Mouse (Mus musculus): ENCODE results near the gene Vmn1r138. TPM values are rescaled to one million over a fixed set of nuclear protein-coding genes. Genes with fewer than 3 reads are reported as not detected.
"Not testable (repeated sequence)": the region's sequence is repeated elsewhere in the genome, so short reads cannot be mapped to it uniquely, and the experiment has no call there.

The Vmn1r138 gene
- polyA plus RNA-seq (2012): not detected in 2 replicates

DNA sequence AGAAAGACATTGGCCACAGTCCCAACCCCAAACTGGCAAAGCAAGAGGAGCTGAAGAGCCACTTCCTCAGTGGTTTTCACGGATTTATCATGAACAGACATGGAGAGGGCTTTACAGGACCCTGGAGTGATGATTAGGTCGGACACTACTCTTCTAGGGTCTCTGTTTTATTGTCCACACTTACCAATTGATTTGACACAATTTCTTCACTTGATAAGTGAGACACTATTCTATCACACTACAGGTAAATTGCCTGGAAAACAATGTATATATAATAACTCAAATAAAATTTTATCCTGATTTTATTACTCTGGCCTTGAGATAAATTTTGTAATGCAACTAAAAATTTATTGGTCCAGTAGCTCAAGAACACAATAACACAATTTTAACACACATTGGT is at the start of gene Vmn1r138:
Vmn1r138 (minus strand) TSS at position 101 of the 400 bp plus-strand sequence.
- TF ChIP-seq GATA1 (IDR thresholded peaks at IDR 0.05; ENCODE audit: low read length): not testable (repeated sequence)

DNA sequence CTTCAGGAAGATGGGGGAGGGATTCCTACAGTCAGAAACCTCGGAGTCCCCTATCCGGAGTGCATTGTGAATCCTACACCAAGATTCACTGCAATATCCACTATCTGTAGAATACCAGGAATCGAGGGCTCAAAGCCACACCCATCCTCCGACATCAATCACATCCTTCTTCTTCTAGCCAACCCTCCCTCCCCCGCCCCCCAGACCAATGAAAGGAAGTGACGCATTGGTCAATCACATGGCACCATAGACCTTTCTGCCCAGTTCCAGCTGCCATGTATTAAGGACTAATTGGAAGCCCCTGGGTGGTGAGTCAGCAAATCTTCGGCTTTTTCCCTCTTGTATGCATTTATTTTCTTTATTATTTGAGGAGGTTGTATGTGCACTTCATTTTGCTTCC is 40.1 kb upstream of the Vmn1r138 start, which contains the start of gene Vmn1r139:
Vmn1r139 (plus strand) TSS at position 301 of the 400 bp plus-strand sequence.
- not testable (repeated sequence) for TF ChIP-seq GATA1 (IDR thresholded peaks at IDR 0.05; ENCODE audit: low read length)

DNA sequence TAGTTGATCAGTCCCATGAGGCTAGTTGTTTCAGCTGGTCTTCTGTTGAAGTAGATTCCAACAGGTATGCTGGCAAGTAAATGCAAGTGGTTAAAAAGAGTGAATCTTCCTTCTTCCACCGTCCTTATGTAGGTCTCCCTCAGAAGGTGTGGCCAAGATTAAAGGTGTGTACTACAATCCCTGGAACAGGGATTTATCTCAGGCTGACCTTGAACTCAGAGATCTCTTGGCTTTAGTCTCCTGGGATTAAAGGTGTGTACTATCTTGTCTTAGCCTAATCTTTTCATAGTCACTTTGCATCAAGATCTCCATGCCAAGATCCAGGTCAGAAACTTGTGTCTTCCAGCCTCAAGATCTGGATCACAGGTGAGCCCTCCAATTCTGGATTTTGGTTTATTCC is 27.5 kb upstream of the Vmn1r138 start, which contains the start of gene Gm6176:
Gm6176 (minus strand) TSS at position 101 of the 400 bp plus-strand sequence.
- not testable (repeated sequence) for TF ChIP-seq GATA1 (IDR thresholded peaks at IDR 0.05; ENCODE audit: low read length)

DNA sequence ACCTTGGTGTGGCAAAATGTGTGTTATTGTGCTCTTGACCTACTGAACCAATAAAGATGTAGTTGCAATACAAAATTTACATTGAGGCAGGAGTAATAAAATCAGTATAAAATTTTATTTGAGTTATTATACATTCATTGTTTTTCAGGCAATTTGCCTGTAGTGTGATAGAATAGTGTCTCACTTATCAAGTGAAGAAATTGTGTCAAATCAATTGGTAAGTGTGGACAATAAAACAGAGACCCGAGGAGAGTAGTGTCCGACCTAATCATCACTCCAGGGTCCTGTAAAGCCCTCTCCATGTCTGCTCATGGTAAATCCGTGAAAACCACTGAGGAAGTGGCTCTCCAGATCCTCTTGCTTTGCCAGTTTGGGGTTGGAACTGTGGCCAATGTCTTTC is 34.4 kb downstream of the Vmn1r138 start, which contains the start of gene Vmn1r137:
Vmn1r137 (plus strand) TSS at position 301 of the 400 bp plus-strand sequence.
- not testable (repeated sequence) for TF ChIP-seq GATA1 (IDR thresholded peaks at IDR 0.05; ENCODE audit: low read length)

Other genes with a start within 250 kb of the Vmn1r138 start
- not detected in 2 replicates for gene Gm4177, start 232.2 kb downstream of the Vmn1r138 start, polyA plus RNA-seq (2012)
- not detected in 2 replicates for gene Vmn1r135, start 196.5 kb downstream of the Vmn1r138 start, polyA plus RNA-seq (2012)
- not detected in 2 replicates for gene Gm5725, start 184.6 kb downstream of the Vmn1r138 start, polyA plus RNA-seq (2012)
- gene Gm5891, start 107.6 kb downstream of the Vmn1r138 start, polyA plus RNA-seq (2012): not detected in 2 replicates
- not detected in 2 replicates for gene Vmn1r137, start 34.3 kb downstream of the Vmn1r138 start, polyA plus RNA-seq (2012)
- not detected in 2 replicates for gene Gm6176, start 27.4 kb upstream of the Vmn1r138 start, polyA plus RNA-seq (2012)
- gene Vmn1r139, start 40.2 kb upstream of the Vmn1r138 start, polyA plus RNA-seq (2012): not detected in 2 replicates
- not detected in 2 replicates for gene Gm16451, start 89.3 kb upstream of the Vmn1r138 start, polyA plus RNA-seq (2012)
- gene Gm10666, start 105.8 kb upstream of the Vmn1r138 start, polyA plus RNA-seq (2012): not detected in 2 replicates
- not detected in 2 replicates for gene Vmn1r142, start 135.1 kb upstream of the Vmn1r138 start, polyA plus RNA-seq (2012)
- gene Vmn1r143, start 160.5 kb upstream of the Vmn1r138 start, polyA plus RNA-seq (2012): not detected in 2 replicates
- gene Gm8653, start 172.4 kb upstream of the Vmn1r138 start, polyA plus RNA-seq (2012): not detected in 2 replicates
- not detected in 2 replicates for gene Gm8453, start 200.6 kb upstream of the Vmn1r138 start, polyA plus RNA-seq (2012)